Mouse (Mus musculus) neural tube, embryonic 15.5 days (tissue): ENCODE measurements around the gene Sgms1. TPM values are rescaled to one million over a fixed set of nuclear protein-coding genes. Genes with fewer than 3 reads are reported as not detected.

Experiments used
- ATAC-seq: fragments of 200-750 bp; cut with Nextera tagmentation; 2 replicates; pipeline ENCODE4 v1.8.0; 2017; ENCODE audit warnings: mild to moderate bottlenecking, moderate TSS enrichment, moderate library complexity; ENCODE audit not compliant: low FRiP score
- H3K27ac ChIP-seq: fragments of 300-500 bp; sonication (generic); replicated peaks from 2 replicates; pipeline ENCODE4 v1.5.1; 2015; ENCODE audit warnings: mild to moderate bottlenecking, inconsistent platforms
- H3K27me3 ChIP-seq: fragments of 300-500 bp; sonication (generic); replicated peaks from 2 replicates; pipeline ENCODE4 v1.6.1; 2015; ENCODE audit warnings: inconsistent platforms
- H3K36me3 ChIP-seq: fragments of 300-500 bp; sonication (generic); 2 replicates; pipeline ENCODE4 v1.6.1; 2015; ENCODE audit warnings: inconsistent platforms
- H3K4me1 ChIP-seq: fragments of 300-500 bp; sonication (generic); 2 replicates; pipeline ENCODE4 v1.6.1; 2015; ENCODE audit warnings: inconsistent platforms
- H3K4me2 ChIP-seq: fragments of 300-500 bp; sonication (generic); 2 replicates; pipeline ENCODE4 v1.6.1; 2015; ENCODE audit warnings: inconsistent platforms, mild to moderate bottlenecking, moderate library complexity
- H3K4me3 ChIP-seq: fragments of 300-500 bp; sonication (generic); replicated peaks from 2 replicates; pipeline ENCODE4 v1.5.1; 2015; ENCODE audit warnings: mild to moderate bottlenecking, inconsistent platforms
- H3K9ac ChIP-seq: fragments of 300-500 bp; sonication (generic); replicated peaks from 2 replicates; pipeline ENCODE4 v1.6.1; 2015; ENCODE audit warnings: mild to moderate bottlenecking, inconsistent platforms
- H3K9me3 ChIP-seq: fragments of 300-500 bp; sonication (generic); replicated peaks from 2 replicates; pipeline ENCODE4 v1.6.1; 2016; ENCODE audit warnings: inconsistent platforms
- WGBS: fragments of 180-500 bp; shearing (Covaris S2); methylation state at CpG from one replicate; pipeline ENCODE4 v1.1.7; 2015; ENCODE audit warnings: mixed read lengths; 5-methylcytosine and 5-hydroxymethylcytosine counted together
- polyA plus RNA-seq: library from polyadenylated mRNA; unstranded; fragments of >200 nt; fragmentation: Nextera tagmentation; extraction: Ambion mirVana; gene quantifications from 2 replicates; pipeline ENCODE4 v1.2.1, GENCODE M21; 2015

Gene Sgms1
- polyA plus RNA-seq, 1 experiment from 2014 or later, result 24.6 TPM

DNA sequence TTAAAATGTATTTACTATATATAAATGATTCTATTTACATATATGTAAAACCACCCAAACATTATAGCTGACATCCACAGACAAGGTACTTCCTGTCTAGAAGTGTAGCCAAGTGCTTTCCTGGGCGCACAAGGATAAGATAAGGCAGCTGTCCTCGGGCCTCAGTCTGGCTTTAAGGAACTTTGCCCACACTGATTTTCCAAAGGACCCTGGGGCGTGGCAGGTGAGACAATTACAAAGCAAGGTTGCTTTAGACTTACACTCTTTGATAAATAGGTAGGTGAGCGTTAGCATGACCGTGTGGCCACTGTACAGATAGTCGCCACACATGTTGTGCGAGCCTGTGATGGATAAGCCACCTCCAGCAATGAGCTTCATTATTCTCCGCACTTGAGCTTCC lies 260.2 kb downstream of the Sgms1 start:
- no peaks in the 10 kb centered on the region for H3K27me3 ChIP-seq
- WGBS, result 94% methylated on average over 8 of the region's 8 CpGs
- H3K36me3 ChIP-seq, result 0 out of 2 replicates have a peak, but pooled peaks cover 2% of the 10 kb centered on the region
- H3K4me3 ChIP-seq, result no peak overlapping the region
- no peak overlapping the region for H3K4me2 ChIP-seq
- H3K27ac ChIP-seq, result no peak overlapping the region
- no peak overlapping the region for H3K9ac ChIP-seq
- H3K4me1 ChIP-seq, result no peaks in the 10 kb centered on the region
- H3K9me3 ChIP-seq, result no peaks in the 10 kb centered on the region
- ATAC-seq, result no peak

DNA sequence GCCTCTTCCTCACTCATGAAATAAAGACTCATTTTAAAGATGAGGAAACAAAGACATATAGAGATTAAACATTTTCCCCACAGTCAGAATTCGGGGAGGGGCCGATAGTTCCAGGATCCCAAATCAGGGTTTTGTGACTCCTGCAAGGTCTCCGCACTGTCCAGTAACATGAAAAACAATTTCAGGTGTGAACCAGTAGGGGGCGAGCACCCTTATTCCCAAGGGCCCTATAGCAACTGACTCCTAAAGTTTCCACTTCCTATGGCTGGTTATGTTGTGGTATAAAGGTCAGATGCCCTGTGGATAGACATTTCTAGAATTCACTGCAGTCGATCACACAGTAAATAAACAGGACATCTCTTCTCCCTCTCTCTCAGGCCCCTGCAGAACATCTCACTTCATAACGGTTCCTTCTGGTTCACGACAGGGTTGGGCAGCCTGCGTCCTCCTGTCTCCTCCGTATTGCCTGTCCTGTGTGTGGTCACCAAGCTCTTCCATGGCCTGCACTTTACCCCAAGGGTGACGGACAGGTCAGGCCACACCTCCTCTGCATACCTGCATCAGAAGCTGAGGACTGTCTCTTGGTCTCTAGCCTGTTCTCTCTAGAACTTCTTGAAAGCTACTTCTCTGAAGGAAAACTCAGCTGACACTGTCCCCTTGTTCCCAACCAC lies 262.2 kb downstream of the Sgms1 start:
- no peaks in the 10 kb centered on the region for H3K27me3 ChIP-seq
- H3K4me3 ChIP-seq, result no peak overlapping the region
- no peak overlapping the region for H3K9ac ChIP-seq
- H3K4me1 ChIP-seq, result no peaks in the 10 kb centered on the region
- 82% methylated on average over 10 of the region's 10 CpGs for WGBS
- ATAC-seq, result no peak
- H3K4me2 ChIP-seq, result no peak overlapping the region
- 0 out of 2 replicates have a peak, but pooled peaks cover 2% of the 10 kb centered on the region for H3K36me3 ChIP-seq
- no peak overlapping the region for H3K27ac ChIP-seq
- no peaks in the 10 kb centered on the region for H3K9me3 ChIP-seq

DNA sequence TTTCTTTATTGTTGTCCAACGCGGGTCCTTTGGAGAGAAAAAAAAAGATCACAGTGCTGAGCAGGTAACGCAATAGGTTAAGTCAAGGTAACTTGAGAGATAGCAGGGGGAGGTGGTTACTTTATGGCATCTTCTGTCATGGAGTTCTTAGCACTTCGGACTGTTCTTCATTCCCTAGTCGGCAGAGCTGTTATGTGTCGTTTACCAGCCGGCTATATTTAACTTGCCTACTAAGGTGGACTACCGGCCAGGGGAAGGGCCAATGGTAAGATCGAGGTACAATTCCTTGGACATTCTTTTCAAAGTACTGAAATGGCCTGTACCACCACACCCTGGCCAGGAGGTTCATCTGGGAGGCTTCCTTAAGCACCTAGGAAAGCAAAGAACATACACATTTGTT lies 265.4 kb downstream of the Sgms1 start:
- no peak overlapping the region for H3K27ac ChIP-seq
- ATAC-seq, result no peak
- no peaks in the 10 kb centered on the region for H3K27me3 ChIP-seq
- 89% methylated on average over 9 of the region's 9 CpGs for WGBS
- no peak overlapping the region for H3K4me2 ChIP-seq
- H3K9me3 ChIP-seq, result no peaks in the 10 kb centered on the region
- H3K4me1 ChIP-seq, result no peaks in the 10 kb centered on the region
- no peak overlapping the region for H3K4me3 ChIP-seq
- no peaks in the 10 kb centered on the region for H3K36me3 ChIP-seq
- no peak overlapping the region for H3K9ac ChIP-seq

DNA sequence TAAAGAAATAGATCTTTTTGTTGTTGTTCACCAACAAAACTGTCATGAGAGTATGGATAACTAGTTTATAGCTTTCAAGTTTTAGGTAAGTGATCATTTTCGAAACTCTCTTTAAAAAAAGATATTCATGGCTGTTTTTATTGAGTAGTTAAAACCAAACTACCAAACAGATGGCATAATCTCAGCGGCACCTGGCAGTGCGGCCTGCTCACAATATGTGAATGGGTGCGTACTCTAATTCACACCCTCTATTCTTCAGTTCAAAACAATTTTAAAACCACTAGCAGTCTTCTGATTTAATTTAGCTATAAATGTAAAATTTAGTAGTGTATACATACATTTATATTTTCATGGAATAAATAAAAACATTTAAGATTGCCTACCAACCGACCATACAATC lies 266.3 kb downstream of the Sgms1 start:
- Histone ChIP-seq H3K4me1 (no peaks in the 10 kb centered on the region), H3K4me2 (no peak overlapping the region), H3K27me3 (no peaks in the 10 kb centered on the region), H3K9me3 (no peaks in the 10 kb centered on the region), H3K27ac (no peak overlapping the region), H3K9ac (no peak overlapping the region), H3K4me3 (no peak overlapping the region), H3K36me3 (no peaks in the 10 kb centered on the region)
- ATAC-seq, result no peak
- 80% methylated on average over 5 of the region's 5 CpGs for WGBS

DNA sequence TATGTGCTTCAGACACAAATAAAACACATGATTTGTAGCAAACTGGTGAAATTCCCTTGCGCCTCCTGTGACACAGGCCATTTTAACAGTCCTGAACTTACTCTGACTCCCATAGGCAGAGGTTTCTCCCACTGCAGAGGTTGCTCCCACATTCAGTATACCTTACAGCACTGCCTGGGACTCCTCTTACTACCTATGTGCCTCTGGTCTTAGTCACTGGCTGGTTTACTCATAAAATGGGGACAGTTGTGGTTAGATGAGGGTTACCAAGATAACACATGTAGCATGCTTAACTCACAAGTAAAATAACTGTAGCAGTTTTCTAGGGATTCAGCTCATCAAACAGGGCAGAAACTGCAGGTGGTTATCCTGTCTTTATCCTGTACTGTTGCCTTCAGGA lies 268.7 kb downstream of the Sgms1 start:
- no peak for ATAC-seq
- Histone ChIP-seq H3K9ac (no peak overlapping the region), H3K4me1 (no peaks in the 10 kb centered on the region), H3K27ac (no peak overlapping the region), H3K4me2 (no peak overlapping the region), H3K9me3 (no peaks in the 10 kb centered on the region), H3K36me3 (no peaks in the 10 kb centered on the region), H3K27me3 (no peaks in the 10 kb centered on the region), H3K4me3 (no peak overlapping the region)
- 100% methylated on average over 1 of the region's 1 CpGs for WGBS

DNA sequence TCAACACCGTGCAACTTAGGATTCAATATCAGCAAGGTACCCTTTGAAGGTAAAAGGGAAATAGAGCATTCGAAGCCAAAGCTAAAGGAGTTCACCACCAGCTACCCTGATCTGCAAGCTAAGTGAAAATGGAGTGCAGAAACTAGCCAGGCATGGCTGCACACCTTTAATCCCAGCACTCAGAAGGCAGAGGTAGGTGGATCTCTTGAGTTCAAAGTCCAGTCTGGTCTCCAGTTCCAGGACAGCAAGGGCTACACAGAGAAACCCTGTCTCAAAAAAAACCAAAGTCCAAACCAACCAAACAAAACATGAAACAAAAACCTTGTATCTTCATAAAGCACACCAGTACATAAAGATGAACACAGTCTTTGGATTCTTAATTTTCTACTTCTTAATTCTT lies 269.8 kb downstream of the Sgms1 start:
- ATAC-seq, result no peak
- 93% methylated on average over 2 of the region's 2 CpGs for whole genome bisulfite sequencing

DNA sequence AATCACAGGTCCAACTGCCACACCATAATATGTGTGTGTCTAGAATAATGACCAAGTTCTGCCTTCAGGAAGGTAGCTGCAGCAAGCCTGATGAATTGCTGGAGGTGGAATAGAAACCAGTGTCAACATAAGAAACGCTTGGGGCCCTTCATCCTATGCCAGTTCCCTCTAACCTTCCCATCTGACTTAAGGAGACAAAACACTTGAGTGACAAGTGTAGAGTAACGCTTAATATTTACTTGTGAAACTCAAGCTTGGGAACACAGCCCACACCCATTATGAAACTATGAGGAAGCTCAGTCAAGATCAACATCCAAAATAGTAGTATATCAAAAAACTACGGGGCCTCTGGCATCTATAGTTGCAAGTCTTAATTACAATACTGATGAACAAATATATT lies 271.0 kb downstream of the Sgms1 start:
- Histone ChIP-seq H3K27me3 (no peaks in the 10 kb centered on the region), H3K27ac (no peak overlapping the region)
- ATAC-seq, result no peak

More for the DNA sequence above, 269.8 kb downstream of the Sgms1 start:
- Histone ChIP-seq H3K4me2 (no peak overlapping the region), H3K9ac (no peak overlapping the region), H3K27ac (no peak overlapping the region), H3K27me3 (no peaks in the 10 kb centered on the region), H3K4me1 (no peaks in the 10 kb centered on the region), H3K4me3 (no peak overlapping the region), H3K36me3 (no peaks in the 10 kb centered on the region), H3K9me3 (no peaks in the 10 kb centered on the region)

DNA sequence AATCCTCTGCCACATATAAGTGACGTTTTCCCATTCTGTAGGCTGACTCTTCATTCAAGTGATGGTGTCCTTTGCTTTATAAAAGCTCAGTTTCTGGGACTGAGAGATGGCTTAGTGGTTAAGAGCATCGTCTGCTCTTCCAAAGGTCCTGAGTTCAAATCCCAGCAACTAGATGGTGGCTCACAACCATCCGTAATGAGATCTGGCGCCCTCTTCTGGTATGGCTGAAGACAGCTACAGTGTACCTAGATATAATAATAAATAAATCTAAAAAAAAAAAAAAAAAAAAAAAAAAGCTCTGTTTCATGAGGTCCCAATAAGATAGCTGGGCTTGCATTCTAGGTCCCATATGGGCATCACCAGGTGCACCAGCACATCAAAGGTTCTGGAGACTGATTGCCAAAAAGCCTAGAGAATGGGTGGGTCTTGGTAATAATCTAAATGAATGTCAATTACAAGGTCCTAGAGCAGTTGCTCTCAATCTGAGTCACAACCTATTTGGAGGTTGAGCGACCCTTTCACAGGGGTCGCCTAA lies 272.0 kb downstream of the Sgms1 start:
- H3K36me3 ChIP-seq, result no peaks in the 10 kb centered on the region
- WGBS, result 88% methylated on average over 6 of the region's 6 CpGs
- no peak overlapping the region for H3K4me3 ChIP-seq
- no peaks in the 10 kb centered on the region for H3K4me1 ChIP-seq
- no peak overlapping the region for H3K4me2 ChIP-seq
- no peak for ATAC-seq
- H3K27ac ChIP-seq, result no peak overlapping the region
- no peaks in the 10 kb centered on the region for H3K27me3 ChIP-seq
- no peak overlapping the region for H3K9ac ChIP-seq
- no peaks in the 10 kb centered on the region for H3K9me3 ChIP-seq

More for the DNA sequence above, 271.0 kb downstream of the Sgms1 start:
- Histone ChIP-seq H3K36me3 (no peaks in the 10 kb centered on the region), H3K9me3 (no peaks in the 10 kb centered on the region), H3K4me2 (no peak overlapping the region), H3K4me3 (no peak overlapping the region), H3K4me1 (no peaks in the 10 kb centered on the region), H3K9ac (no peak overlapping the region)
- WGBS, result 93% methylated on average over 3 of the region's 3 CpGs

DNA sequence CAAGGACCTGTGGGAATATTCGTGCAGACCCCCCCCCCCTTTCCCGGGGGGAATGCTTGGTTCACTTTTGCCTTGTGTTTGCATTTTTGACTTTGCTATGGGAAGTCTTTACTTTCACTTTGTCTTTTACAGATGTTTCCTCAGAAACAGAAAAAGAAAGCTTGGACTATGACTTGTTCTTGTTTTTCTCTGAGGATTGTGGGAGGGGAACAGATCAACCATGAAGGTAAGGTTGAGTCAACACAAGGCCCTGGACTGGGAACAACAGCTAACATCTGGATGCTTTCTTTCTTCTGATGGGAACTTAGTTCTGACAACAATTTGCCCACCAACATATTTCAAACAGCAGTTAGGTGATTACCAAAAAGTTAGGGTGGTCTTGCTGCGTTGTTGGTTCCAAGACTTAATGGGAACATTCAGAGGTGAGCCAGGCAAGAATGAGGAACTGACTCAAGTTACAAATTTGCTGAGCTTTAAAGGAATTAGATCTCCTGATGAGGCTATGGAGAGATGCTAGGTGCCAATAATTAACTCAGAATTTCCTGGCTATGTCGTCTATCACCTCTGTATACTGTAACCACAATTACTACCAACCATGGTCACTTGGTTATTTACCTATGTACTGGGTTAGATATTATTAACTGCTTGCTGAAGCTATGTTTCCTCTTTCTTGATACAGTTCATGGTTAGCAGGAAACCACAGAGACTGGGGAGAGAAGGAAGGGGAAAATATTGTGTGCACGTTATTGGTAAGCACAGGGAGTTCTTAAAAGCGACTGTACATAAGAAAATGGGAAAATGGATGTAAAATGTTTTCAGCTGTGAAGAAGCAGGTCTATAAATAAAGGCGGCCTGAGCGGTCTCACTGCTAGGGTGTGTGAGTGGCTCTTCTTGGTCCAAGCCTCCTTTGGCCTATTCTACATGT lies 277.4 kb downstream of the Sgms1 start:
- Histone ChIP-seq H3K4me2 (no peak overlapping the region), H3K4me1 (no peaks in the 10 kb centered on the region), H3K27me3 (no peaks in the 10 kb centered on the region), H3K27ac (no peak overlapping the region), H3K9ac (no peak overlapping the region), H3K36me3 (no peaks in the 10 kb centered on the region), H3K4me3 (no peak overlapping the region), H3K9me3 (no peaks in the 10 kb centered on the region)
- ATAC-seq, result no peak
- 90% methylated on average over 8 of the region's 8 CpGs for WGBS

DNA sequence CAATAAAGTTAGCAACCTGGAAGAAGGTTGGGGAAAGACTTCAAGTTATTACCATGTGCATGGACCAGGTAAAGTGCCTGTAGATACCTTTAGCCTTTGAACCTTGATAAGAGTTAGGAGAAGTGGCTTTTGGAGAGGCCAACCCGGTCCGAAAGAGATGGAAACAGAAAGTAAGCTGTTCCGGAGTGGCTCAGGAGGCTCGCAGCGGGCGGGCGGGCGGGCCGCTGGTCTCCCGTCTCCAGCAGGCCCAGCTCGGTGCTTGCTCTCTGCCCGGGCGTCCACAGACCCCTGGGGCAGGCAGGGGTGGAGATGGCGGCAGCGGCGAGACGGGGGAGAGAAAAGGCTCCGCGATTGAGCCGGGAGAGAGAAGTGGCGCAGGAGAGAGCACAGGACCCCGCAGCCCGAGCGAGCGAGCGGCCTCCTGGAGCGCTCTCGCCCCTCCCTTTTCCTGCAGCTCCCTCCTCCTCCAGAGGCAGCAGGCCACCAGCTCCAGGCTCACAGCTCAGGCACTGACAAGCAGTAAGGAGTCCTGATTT lies 281.7 kb downstream of the Sgms1 start, which contains the start of gene Asah2:
Gene Asah2, minus strand, starts transcription at position 441 of the 536 bp plus-strand sequence.
- H3K4me2 ChIP-seq, result peak within 1 kb of the TSS; percentile 75
- no peaks in the 10 kb centered on the region for H3K36me3 ChIP-seq
- H3K9me3 ChIP-seq, result no peaks in the 10 kb centered on the region
- peak within 1 kb of the TSS; percentile 58 for H3K4me3 ChIP-seq
- WGBS, result 0% methylated on average over 27 of the region's 28 CpGs
- H3K27me3 ChIP-seq, result no peaks in the 10 kb centered on the region
- peak within 1 kb of the TSS; percentile 74 for H3K27ac ChIP-seq
- H3K4me1 ChIP-seq, result peaks cover 6% of the 10 kb centered on the region; the same call in 1 of the 2 replicates
- ATAC-seq, result peak; percentile 94
- peak within 1 kb of the TSS; percentile 70 for H3K9ac ChIP-seq

DNA sequence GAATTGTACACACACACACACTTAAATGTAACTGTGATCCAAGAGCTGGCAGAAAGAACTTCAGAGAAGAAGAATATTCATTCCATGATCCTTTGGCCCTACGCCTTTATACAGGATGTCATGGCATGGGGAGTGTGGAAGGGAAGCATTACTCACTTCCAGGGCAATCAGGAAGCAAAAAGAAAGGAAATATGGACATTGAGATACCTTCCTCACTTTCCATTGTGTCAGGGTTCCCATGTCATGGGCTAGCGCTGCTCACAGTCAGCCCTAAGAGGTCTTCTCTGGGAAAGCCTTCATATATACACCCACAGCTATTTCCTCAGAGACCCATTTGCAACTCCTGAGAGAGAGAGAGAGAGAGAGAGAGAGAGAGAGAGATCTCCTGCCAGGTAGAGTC lies 282.8 kb downstream of the Sgms1 start:
- H3K27me3 ChIP-seq, result no peaks in the 10 kb centered on the region
- H3K9ac ChIP-seq, result no peak overlapping the region
- no peak overlapping the region for H3K4me2 ChIP-seq
- H3K4me1 ChIP-seq, result peaks cover 12% of the 10 kb centered on the region; the same call in 1 of the 2 replicates
- H3K4me3 ChIP-seq, result no peak overlapping the region
- 97% methylated on average over 2 of the region's 2 CpGs for WGBS
- H3K36me3 ChIP-seq, result no peaks in the 10 kb centered on the region
- no peak overlapping the region for H3K27ac ChIP-seq
- ATAC-seq, result no peak
- H3K9me3 ChIP-seq, result no peaks in the 10 kb centered on the region
